Mouse (Mus musculus): ENCODE measurements around the gene Olfr136.

Olfr136 gene

GRCm38 (mm10) chr17:38329531-38329930, at the start of gene Olfr136:
Gene Olfr136, plus strand, starts transcription at chr17:38329831.
- DNase-seq = no peak

GRCm38 (mm10) chr17:38307470-38307869, 22.2 kb upstream of the Olfr136 start, which contains the start of gene Olfr137:
Gene Olfr137, minus strand, starts transcription at chr17:38307570.
- DNase-seq = no peak
